Mouse (Mus musculus) intestine, embryonic 16.5 days (tissue): Measurements from ENCODE around the gene Zmynd8. TPM values are rescaled to one million over a fixed set of nuclear protein-coding genes. Genes with fewer than 3 reads are reported as not detected.

Experiments used
- ATAC-seq: fragments of 200-750 bp; cut with Nextera tagmentation; 2 replicates; pipeline ENCODE4 v1.8.0; 2017; ENCODE audit warnings: moderate TSS enrichment, moderate library complexity
- H3K27ac ChIP-seq: fragments of 300-500 bp; sonication (generic); 2 replicates; pipeline ENCODE4 v1.5.1; 2014; ENCODE audit warnings: mild to moderate bottlenecking, low read length
- H3K27me3 ChIP-seq: fragments of 300-500 bp; sonication (generic); replicated peaks from 2 replicates; pipeline ENCODE4 v1.6.1; 2014; ENCODE audit warnings: low read length, control low read depth, mixed read lengths; ENCODE audit not compliant: control insufficient read depth, insufficient read depth
- H3K36me3 ChIP-seq: fragments of 300-500 bp; sonication (generic); 2 replicates; pipeline ENCODE4 v1.6.1; 2014; ENCODE audit warnings: low read length, control low read depth; ENCODE audit not compliant: control insufficient read depth, insufficient read depth
- H3K4me1 ChIP-seq: fragments of 300-500 bp; sonication (generic); 2 replicates; pipeline ENCODE4 v1.6.1; 2014; ENCODE audit warnings: low read length, control low read depth, mixed read lengths; ENCODE audit not compliant: control insufficient read depth, insufficient read depth
- H3K4me2 ChIP-seq: fragments of 300-500 bp; sonication (generic); 2 replicates; pipeline ENCODE4 v1.6.1; 2014; ENCODE audit warnings: low read depth, low read length, control low read depth
- H3K4me3 ChIP-seq: fragments of 300-500 bp; sonication (generic); 2 replicates; pipeline ENCODE4 v1.5.1; 2014; ENCODE audit warnings: mild to moderate bottlenecking, low read length
- H3K9ac ChIP-seq: fragments of 300-500 bp; sonication (generic); 2 replicates; pipeline ENCODE4 v1.6.1; 2014; ENCODE audit warnings: low read depth, low read length
- H3K9me3 ChIP-seq: fragments of 300-500 bp; sonication (generic); 2 replicates; pipeline ENCODE4 v1.6.1; 2016; ENCODE audit warnings: low read length, control low read depth; ENCODE audit not compliant: control insufficient read depth
- WGBS: fragments of 180-500 bp; shearing (Covaris S2); extraction: QIAGEN DNeasy Blood & Tissue Kit; methylation state at CpG from one replicate; pipeline ENCODE4 v1.1.7; 2014; 5-methylcytosine and 5-hydroxymethylcytosine counted together
- polyA plus RNA-seq: library from polyadenylated mRNA; unstranded; fragments of >200 nt; fragmentation: Nextera tagmentation; extraction: Ambion mirVana; gene quantifications from 2 replicates; pipeline ENCODE4 v1.2.1, GENCODE M21; 2015

Gene Zmynd8
- polyA plus RNA-seq, result 57.3 and 61.6 TPM in 2 replicates

GRCm38 (mm10) chr2:165898202-165899194 is at the start of gene Zmynd8:
Gene Zmynd8 (minus strand): TSS chr2:165899016.
- WGBS, result 64% methylated on average over 23 of the region's 23 CpGs
- H3K27ac ChIP-seq, result peak within 1 kb of the TSS; percentile 82
- ATAC-seq, result peak; percentile 27; the same call in 1 of the 2 replicates
- no peak within 1 kb of the TSS for H3K4me3 ChIP-seq
- peaks cover 16% of the 10 kb centered on the region for H3K4me1 ChIP-seq
- no peaks in the 10 kb centered on the region for H3K27me3 ChIP-seq
- 0 out of 2 replicates have a peak within 1 kb of the TSS, but pooled peaks have one; percentile 17 for H3K9ac ChIP-seq
- no peaks in the 10 kb centered on the region for H3K36me3 ChIP-seq
- no peak within 1 kb of the TSS for H3K4me2 ChIP-seq
- no peaks in the 10 kb centered on the region for H3K9me3 ChIP-seq

DNA sequence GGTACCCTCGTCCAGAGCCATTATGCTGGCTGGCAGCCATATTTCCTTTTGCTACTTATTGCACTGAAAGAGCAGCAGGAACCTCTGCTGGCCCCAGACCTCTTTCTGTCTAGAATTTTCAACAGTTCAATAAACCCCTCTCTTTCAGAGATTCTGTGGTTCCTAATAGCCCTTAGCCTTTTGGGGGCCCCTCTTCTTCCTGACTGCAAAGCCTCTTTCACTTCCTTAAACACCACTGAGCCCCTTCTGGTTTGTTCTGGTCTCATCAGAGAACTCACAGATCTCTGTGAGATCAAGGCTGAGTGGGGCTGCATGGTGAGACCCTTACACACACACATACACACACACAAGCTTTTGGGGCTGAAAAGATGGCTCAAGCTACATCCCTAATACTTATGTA is 49.2 kb upstream of the Zmynd8 start:
- Histone ChIP-seq H3K27ac (no peak overlapping the region), H3K9ac (no peak overlapping the region), H3K27me3 (no peaks in the 10 kb centered on the region), H3K9me3 (no peaks in the 10 kb centered on the region), H3K36me3 (no peaks in the 10 kb centered on the region), H3K4me2 (no peak overlapping the region), H3K4me1 (0 out of 2 replicates have a peak, but pooled peaks cover 3% of the 10 kb centered on the region), H3K4me3 (no peak overlapping the region)
- ATAC-seq, result no peak
- WGBS, result 42% methylated on average over 1 of the region's 1 CpGs

DNA sequence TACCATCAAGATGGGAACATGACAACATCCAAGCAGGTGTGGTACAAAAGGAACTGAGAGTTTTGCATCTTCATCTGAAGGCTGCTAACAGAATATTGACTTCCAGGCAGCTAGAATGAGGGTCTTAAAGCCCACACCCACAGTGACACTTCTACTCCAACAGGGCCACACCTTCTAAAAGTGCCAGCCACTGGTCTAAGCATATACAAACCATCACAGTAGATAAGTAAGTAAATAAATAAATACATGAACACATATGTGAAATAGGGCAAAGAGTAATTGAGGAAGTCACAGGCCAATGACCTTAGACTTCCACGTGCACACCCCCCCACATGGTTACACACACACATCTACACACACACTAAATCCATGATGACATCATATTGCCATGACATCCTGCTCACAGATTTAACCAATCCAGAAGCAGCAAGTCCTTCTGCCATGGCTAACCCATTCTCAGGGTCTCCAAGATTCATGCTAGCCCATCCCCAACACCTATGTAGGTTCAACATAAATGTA is 47.3 kb upstream of the Zmynd8 start:
- WGBS, result 83% methylated on average over 1 of the region's 1 CpGs
- Histone ChIP-seq H3K4me1 (no peaks in the 10 kb centered on the region), H3K27me3 (no peaks in the 10 kb centered on the region), H3K9me3 (no peaks in the 10 kb centered on the region), H3K4me2 (no peak overlapping the region), H3K4me3 (no peak overlapping the region), H3K36me3 (no peaks in the 10 kb centered on the region), H3K27ac (no peak overlapping the region), H3K9ac (no peak overlapping the region)
- ATAC-seq, result no peak

DNA sequence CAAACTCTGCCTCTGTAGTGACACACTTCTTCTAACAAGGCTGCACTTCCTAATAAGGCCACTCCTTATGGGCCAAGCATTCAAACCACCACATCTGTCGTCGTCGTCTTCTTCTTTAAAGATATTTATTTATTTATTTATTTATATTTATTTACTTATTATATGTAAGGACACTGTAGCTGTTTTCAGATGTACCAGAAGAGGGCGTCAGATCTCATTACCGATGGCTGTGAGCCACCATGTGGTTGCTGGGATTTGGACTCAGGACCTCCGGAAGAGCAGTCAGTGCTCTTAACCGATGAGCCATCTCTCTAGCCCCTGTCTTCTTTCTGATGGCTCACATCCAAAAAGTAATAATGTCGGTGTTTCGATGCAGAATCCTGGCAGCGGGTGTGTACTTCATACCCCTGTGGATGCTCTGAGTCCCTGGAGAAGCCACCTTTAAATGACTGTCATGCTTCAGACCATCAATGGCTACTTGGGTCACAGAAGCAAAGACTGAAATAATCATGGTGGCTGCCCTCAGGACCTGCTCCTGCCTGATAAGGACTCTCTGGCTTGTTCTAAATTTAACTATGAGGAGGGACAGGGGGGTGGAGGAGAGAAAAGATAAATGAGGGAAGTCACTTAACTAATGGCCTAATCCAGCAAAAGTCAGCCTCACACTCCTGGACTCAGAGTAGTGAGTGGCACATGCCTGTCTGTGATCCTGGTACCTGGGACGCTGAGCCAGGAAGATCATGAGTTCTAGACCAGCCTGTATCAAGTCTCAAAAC is 45.9 kb upstream of the Zmynd8 start:
- Histone ChIP-seq H3K4me1 (no peaks in the 10 kb centered on the region), H3K4me3 (no peak overlapping the region), H3K9me3 (no peaks in the 10 kb centered on the region), H3K27me3 (no peaks in the 10 kb centered on the region), H3K27ac (no peak overlapping the region), H3K9ac (no peak overlapping the region), H3K36me3 (no peaks in the 10 kb centered on the region), H3K4me2 (no peak overlapping the region)
- ATAC-seq, result no peak
- 77% methylated on average over 11 of the region's 11 CpGs for WGBS

GRCm38 (mm10) chr2:165943113-165943512 is 44.3 kb upstream of the Zmynd8 start:
- Histone ChIP-seq H3K9ac (no peak overlapping the region), H3K4me3 (no peak overlapping the region), H3K27ac (no peak overlapping the region), H3K4me1 (no peaks in the 10 kb centered on the region), H3K27me3 (no peaks in the 10 kb centered on the region), H3K4me2 (no peak overlapping the region), H3K9me3 (no peaks in the 10 kb centered on the region), H3K36me3 (no peaks in the 10 kb centered on the region)
- ATAC-seq, result no peak
- WGBS, result 94% methylated on average over 2 of the region's 2 CpGs

- Histone ChIP-seq H3K27me3 (no peaks in the 10 kb centered on the region), H3K4me1 (no peaks in the 10 kb centered on the region), H3K4me2 (no peak overlapping the region), H3K9ac (no peak overlapping the region), H3K36me3 (no peaks in the 10 kb centered on the region), H3K27ac (no peak overlapping the region), H3K9me3 (no peaks in the 10 kb centered on the region), H3K4me3 (no peak overlapping the region)
- ATAC-seq, result no peak
- WGBS, result 51% methylated on average over 12 of the region's 12 CpGs
Observed at GRCm38 (mm10) chr2:165936106-165936505, 37.3 kb upstream of the Zmynd8 start.

DNA sequence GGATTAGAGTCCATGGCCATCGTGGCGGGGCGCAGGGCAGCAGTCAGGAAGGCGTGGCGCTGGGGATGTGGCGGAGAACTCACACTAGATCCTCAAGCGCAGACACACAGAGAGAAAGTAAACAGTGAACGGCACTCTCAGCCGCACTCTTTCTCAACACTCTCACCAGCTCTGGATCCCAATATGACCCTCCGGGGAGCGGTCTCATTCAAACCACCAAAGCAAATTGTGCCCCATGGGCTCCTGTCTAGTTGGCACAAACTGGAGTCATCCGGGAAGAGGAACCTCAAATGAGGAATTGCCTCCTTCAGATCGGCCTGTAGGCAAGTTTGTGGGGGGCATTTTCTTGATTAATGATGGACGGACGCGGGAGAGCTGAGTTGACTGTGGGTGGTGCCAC is 28.9 kb upstream of the Zmynd8 start:
- H3K27ac ChIP-seq, result no peak overlapping the region
- H3K4me1 ChIP-seq, result peaks cover 3% of the 10 kb centered on the region; the same call in 1 of the 2 replicates
- no peak overlapping the region for H3K9ac ChIP-seq
- H3K27me3 ChIP-seq, result no peaks in the 10 kb centered on the region
- no peak for ATAC-seq
- H3K4me2 ChIP-seq, result no peak overlapping the region
- H3K36me3 ChIP-seq, result no peaks in the 10 kb centered on the region
- H3K4me3 ChIP-seq, result no peak overlapping the region
- WGBS, result 92% methylated on average over 16 of the region's 16 CpGs
- peaks cover 7% of the 10 kb centered on the region; the same call in 1 of the 2 replicates for H3K9me3 ChIP-seq

GRCm38 (mm10) chr2:165926191-165926590 is 27.4 kb upstream of the Zmynd8 start:
- no peak for ATAC-seq

DNA sequence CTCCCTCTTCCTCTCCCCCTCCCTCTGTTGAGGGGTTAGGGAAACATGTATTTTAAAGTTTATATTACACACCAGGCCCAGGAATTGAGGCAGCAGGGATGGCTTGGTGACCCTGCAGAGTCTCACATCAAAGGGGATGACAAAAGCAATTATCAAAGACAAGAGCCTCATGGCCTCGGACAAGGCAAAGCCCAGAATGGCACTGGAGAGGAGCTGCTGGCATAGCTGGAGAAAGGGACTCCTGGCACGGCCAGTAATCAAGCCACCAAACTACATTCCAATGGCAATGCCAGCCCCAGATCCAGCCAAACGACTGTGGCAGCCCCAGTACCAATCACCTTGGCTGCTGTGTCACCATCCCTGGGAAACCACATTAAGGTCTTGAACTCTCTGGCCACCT is 26.3 kb upstream of the Zmynd8 start:
- H3K9ac ChIP-seq, result no peak overlapping the region
- H3K4me3 ChIP-seq, result no peak overlapping the region
- H3K27ac ChIP-seq, result no peak overlapping the region
- 44% methylated on average over 3 of the region's 3 CpGs for WGBS
- H3K9me3 ChIP-seq, result peaks cover 7% of the 10 kb centered on the region; the same call in 1 of the 2 replicates
- no peaks in the 10 kb centered on the region for H3K27me3 ChIP-seq
- H3K4me1 ChIP-seq, result peaks cover 4% of the 10 kb centered on the region; the same call in 1 of the 2 replicates
- no peak overlapping the region for H3K4me2 ChIP-seq
- H3K36me3 ChIP-seq, result no peaks in the 10 kb centered on the region
- no peak for ATAC-seq

More at GRCm38 (mm10) chr2:165926191-165926590, 27.4 kb upstream of the Zmynd8 start:
- no peaks in the 10 kb centered on the region for H3K27me3 ChIP-seq
- 92% methylated on average over 5 of the region's 5 CpGs for WGBS
- H3K9ac ChIP-seq, result no peak overlapping the region
- H3K4me1 ChIP-seq, result peaks cover 4% of the 10 kb centered on the region; the same call in 1 of the 2 replicates
- H3K27ac ChIP-seq, result no peak overlapping the region
- no peak overlapping the region for H3K4me2 ChIP-seq
- no peak overlapping the region for H3K4me3 ChIP-seq
- no peaks in the 10 kb centered on the region for H3K36me3 ChIP-seq
- H3K9me3 ChIP-seq, result peaks cover 7% of the 10 kb centered on the region; the same call in 1 of the 2 replicates
